Mouse (Mus musculus) G1E (cell line): ENCODE results near the gene Ptprc.

Source experiments
- CTCF ChIP-seq: IDR thresholded peaks from 2 replicates; pipeline ENCODE4 v1.5.1; 2012; ENCODE audit warnings: low read depth, low read length, inconsistent platforms, mixed read lengths
- GATA1 ChIP-seq: IDR thresholded peaks from 2 replicates; pipeline ENCODE4 v1.6.1; 2012; ENCODE audit warnings: borderline replicate concordance, low read length, inconsistent platforms, mixed read lengths
- POLR2AphosphoS5 ChIP-seq: IDR thresholded peaks from 2 replicates; pipeline ENCODE4 v1.6.1; 2012; ENCODE audit warnings: low read depth, low read length, inconsistent platforms; ENCODE audit not compliant: insufficient replicate concordance

DNA sequence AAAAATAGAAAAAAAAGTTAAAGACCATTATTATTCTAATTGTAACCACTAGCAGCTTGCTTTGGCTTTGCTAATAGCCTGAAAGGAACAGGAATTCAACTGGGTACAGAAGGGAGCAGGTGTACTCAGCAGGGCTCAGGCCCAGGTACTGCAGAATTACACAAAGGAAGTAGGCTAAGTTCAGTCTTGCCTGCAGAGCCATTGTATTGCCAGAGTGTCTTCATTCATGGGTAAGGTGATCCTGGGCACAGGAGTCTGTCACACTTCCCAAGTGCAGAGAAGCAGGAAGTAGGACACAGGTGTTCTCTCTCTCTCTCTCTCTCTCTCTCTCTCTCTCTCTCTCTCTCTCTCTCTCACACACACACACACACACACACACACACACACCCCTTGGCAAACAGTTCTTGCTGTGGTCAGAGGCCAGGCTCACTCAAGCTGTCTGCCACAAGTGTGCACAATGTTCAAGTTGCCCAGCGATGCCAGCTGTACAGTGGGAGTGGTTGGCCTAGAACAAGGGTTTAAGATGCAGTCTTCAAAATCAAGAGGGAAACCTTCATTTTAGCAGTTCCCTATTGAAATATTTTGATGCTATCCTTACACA lies 21.2 kb downstream of the Ptprc start:
- TF ChIP-seq CTCF, result no peak
- no peak for TF ChIP-seq GATA1
- no peak for TF ChIP-seq POLR2AphosphoS5
